Mouse (Mus musculus) thymus, postnatal 36 days (tissue): ENCODE results near the gene Myrf.
A peak's percentile ranks its signal among the peaks of the same experiment; 100 is the strongest.

Experiments
- DNase-seq, 2 experiments: peaks; one replicate each; pipeline ENCODE4 v3.0.0; 2022; ENCODE audit warnings: mixed read lengths in 2 of 2

Gene Myrf

GRCm38 (mm10) chr19:10240654-10241305 is at the start of gene Myrf:
Gene Myrf (minus strand): TSS chr19:10240748.
- peak; percentile 63 to 67 for DNase-seq

- no peak for DNase-seq
These were observed 49.1 kb upstream of the Myrf start for GRCm38 (mm10) chr19:10289609-10290150.

DNA sequence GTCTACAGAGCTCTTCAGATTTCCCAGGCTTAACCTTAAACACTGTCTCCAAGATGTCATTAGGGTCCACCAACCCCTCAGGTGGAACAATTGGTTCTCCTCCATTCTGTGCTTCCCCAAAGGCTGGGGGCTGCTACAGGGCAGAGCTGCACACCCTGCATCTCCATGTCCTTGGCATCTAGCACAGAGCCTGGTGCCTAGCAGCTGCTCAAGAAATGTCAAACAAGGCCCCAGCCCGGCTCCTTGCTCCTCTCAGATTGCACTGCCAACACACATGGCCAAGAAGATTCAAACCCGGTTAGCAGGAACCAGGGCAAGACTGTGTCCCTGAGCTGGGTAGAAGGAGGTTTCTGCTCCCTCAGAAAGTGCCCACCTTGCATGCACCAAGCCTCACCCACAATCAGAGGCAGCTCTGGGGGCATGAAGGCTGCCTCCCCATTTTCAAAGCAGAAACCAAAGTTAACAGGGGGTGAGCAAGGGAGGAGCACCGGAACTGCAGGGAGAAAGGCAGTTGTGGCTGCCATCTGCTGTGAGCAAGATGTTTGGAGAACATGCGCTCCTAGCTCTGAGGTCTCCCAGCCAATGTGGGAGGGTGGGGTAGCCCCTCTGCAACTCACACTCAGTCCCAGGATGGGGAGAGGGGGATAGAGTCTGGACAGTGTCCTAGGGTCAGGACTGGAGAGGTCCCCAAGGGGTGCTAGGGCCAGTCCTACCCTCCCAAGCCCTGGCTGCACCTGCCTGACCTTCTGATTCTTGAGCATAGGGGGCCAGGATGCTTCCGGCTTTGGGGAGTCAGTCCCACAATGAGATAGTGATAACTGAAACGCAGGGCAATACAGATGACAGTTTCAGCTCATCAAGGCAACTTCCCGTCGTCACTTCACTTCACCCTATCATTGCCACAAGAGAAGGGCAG is 47.8 kb upstream of the Myrf start:
- DNase-seq: no peak

GRCm38 (mm10) chr19:10286458-10286872 is 45.9 kb upstream of the Myrf start:
- no peak for DNase-seq

DNA sequence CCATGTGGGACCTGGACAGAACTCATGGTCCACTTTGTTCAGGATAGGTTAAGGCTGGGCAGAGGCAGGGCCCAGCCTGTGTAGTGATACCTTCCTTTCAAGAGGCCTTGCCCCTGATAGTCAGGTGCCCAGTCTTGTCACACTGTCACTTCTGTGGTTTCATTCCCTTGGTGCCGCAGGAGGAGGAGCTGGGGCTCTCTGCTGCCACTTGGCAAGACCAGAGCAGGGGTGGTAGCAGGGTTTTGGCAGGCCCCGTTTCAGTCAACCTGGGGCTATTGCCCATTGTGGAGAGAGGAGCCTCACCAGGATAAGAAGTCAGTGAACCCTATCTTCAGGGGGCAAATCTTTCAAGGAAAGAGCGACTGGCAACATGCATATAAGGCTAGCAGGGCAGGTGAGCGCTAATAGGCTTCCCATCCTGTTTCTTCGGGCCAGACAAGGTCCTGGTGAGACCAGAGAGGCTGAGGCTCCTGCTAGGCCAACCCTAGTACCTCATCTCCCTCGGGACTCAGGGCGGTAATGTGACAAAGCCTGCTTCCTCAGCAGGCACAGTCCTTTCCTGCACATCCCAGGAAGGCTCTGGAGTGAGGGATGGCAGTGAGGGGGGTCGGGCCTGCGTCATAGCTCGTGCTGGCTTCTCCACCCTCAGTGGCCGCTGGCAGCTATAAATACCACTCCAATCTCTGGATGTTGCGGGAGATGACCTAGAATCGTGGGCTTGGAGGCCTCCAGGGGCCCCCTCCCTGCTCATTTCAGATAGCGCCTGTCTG is 40.4 kb upstream of the Myrf start:
- no peak for DNase-seq

DNA sequence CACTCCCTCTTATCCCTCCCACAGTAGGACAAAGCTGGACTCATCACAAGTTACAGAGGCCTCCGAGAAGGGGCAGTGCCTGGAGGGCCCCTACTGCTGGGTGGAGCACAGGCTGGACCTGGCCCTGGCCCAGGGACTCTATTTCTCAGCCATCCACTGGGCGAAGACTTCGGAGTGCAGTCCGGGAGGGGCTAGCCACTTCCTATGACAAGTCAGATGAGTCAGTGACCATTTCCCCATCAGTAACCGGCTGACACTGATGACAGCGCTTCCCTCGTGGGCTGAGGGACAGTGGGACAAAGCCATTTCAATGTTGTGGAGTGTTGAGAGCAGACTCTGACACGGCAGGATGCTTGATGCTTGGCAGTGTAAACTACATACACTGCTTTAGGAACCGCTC is 39.1 kb upstream of the Myrf start:
- no peak for DNase-seq

DNA sequence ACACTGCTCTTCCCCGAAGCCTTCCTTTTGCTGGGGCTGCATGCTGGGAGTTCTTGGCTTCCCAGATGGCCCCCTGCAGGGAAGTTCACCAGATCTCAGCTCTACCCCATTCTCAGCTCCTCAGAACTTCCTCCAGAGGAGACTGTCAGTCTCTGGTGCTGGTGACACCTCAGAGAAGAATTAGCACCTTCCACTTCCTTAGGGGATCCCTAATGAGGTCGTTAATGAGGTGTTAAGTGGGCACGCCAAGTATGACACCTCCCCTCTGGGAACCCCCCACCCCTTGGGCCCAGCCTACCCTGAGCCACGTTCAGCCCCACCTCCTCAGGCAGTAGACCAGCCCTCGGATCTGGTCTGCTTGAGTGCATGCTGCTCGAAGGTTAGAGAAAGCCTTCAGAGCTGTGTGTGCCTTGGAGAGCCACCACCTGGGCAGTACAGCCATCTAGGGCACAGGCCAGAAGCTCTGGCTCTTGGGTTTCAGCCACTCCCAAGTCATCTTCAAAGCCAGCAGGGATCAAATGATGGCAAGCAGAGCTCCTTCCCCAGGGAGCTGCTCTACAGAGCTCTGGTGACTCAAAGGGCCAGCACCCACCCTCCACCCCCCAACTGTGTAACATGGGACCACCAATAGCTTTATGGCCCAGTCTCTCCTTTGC is 38.2 kb upstream of the Myrf start:
- DNase-seq: no peak

DNA sequence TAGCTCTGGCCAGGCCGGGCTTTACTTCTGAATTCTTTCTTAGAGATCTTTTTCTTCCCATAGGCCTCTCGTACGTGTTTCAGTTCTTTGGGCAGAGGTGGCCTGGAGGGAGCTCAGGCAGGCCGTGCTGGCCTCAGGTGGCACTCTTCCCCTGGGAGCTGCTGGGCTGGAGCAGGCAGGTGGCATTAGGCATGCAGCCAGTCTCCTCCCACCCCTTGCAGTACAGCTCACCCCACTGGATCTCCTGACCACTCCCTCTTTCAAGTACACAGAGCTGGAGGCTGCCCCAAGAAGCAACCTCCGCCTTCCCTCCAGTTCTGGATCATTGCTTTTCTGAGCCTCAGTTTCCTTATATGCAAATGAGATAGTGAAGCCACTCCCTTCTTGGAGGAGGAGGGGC is 37.2 kb upstream of the Myrf start:
- DNase-seq: no peak

DNA sequence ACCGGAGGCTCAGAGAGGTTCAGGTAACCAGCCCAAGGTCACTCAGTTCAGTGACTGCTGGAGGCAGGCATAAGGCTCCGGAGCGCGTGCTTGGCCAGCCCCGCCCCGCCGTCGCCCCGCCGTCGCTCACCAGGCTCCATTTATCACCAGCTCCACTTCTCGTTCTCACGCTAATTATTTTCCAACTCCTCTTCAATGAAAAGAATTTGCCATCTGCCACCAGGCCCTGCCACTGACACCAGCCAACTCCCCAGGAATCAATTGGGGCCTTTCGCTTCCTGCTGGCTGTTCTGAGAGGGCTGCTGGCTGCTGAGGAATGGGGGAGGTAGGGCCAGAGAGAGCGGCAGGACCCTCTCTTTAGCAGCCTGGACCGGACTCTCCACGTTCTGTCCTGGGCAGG is 36.8 kb upstream of the Myrf start:
- no peak for DNase-seq

DNA sequence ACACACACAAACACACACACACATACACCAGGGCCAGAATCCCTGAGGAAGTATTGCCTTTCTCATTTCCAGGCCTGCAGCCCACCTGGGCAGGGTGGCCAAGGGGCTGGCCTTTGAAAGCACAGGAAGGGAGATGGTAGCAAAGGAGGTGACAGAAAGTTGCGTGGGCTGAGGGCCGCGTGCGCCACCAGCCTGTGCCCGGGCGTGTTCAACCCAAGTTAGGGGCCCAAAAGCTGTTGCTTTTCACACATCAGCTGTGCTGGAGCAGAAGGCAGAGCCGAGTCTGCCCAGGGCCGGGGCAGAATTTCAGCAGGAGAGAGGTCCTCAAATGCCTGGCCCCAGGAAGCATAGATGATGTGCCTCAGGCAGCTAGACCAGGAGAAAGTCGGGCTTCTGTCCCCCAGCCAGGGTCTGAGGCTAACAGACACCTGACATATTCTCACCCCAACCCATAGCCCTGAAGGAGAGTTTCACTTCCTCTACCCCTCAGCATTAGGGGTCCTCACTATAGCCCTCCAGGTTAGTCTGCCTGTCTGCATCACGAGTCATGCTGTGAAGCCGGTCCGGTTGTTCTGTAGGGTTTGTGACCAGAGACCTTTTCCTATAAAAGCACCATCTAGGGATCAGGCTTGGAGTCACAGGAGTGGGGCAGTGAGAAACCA is 36.1 kb upstream of the Myrf start:
- DNase-seq: no peak

- no peak for DNase-seq
These were observed 33.5 kb upstream of the Myrf start for GRCm38 (mm10) chr19:10274056-10274455.

- peak; percentile 49 to 60 for DNase-seq
These were observed 32.2 kb upstream of the Myrf start for GRCm38 (mm10) chr19:10272746-10273145.

DNA sequence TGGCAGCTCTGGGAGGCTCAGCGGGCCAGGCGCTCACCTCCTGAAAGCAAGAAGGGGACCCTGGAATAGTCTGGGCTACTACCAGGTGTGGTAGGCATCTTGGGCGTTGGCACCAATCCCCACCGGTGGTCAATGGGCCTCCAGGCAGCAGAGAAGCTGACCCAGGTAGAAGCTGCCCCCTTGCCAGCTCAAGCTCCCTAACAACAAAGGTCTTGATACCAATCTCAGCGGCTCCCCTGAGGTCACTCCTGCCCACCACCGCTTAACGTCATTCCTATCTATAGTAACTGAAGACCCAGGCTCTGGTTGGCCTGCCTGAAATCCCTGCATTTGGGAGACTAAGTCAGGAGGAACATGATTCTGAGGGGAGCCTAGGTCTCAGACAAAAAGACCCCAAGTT is 31.0 kb upstream of the Myrf start:
- DNase-seq: no peak

DNA sequence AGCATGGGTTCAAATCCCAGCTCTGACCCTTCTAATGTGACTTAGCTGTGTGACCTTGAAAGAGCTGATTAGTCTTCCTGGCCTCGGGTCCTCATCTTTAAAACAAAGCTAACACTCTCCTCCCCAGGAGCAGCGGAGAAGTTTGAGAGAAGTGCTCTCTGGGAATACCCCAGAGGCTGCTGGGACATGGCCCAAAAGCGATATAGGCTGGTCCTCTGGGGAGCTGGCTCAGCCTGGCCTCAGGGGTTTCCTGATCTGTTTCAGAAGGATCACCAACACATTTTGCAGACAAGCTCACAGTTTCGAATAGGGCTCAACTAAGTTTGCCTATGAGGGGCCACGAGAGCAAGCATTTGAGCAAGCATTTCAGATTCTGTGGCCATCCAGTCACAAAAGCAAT is 29.8 kb upstream of the Myrf start:
- DNase-seq: no peak

DNA sequence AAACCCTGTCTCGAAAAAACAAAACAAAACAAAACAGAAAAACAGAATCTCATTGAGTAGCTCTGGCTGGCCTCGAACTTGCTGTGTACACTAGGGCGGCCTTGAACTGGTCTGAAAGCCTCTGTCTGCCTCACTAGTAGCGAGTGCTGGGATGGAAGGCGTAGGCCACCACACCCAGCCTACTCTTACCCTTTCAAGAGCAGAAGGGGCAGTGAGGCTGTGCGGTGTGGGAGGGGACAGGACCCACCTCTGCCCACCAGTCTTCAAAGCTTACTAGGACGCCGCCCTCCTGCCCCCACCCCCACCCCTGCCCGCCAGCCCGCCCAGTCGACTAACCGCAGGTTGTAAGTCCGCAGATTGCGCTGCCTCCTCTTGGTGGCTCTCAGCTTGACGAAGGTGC is 28.3 kb upstream of the Myrf start:
- DNase-seq: no peak

DNA sequence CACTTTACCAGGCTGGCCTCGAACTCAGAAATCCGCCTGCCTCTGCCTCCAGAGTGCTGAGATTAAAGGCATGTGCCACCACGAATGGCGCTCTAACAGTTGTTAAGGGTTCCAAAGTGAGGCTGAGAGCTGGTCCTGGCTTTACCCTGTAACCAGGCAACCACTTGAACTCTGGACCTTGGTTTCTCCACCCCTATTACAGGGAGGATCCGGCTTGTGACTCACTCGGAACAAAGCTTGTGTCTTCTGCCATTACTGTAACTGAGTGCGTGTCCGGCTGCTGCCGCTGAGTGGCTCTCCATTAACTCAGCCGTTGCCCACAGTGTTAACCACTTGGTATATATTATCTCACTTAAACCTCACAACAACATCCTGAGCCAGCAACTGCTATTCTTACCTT is 27.4 kb upstream of the Myrf start:
- no peak for DNase-seq

DNA sequence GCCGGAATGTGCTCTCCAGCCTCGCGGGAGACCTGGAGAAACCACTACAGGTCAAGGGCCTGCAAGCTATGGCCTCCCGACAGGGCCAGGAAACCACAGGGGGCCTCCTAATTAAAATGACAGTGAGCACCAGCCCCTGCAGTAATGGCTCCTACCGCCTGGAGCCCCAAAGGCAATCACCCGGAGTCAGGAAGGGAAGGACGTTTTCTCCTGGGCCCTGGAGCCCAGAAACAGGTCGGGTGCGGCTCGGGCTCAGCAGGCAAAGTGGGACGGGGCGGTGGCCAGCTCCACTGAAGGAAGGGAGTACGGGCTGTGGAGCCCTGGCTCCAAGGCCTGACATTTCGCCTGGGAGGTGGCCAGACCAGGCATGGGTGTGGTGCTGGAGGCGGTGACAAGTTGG is 26.5 kb upstream of the Myrf start:
- no peak for DNase-seq

GRCm38 (mm10) chr19:10266196-10266850 is 25.8 kb upstream of the Myrf start:
- DNase-seq: peak; percentile 30 to 35

GRCm38 (mm10) chr19:10261369-10261768 is 20.8 kb upstream of the Myrf start:
- DNase-seq: no peak

- peak; percentile 58 to 69 for DNase-seq
These were observed 17.9 kb upstream of the Myrf start for GRCm38 (mm10) chr19:10258279-10259011.

DNA sequence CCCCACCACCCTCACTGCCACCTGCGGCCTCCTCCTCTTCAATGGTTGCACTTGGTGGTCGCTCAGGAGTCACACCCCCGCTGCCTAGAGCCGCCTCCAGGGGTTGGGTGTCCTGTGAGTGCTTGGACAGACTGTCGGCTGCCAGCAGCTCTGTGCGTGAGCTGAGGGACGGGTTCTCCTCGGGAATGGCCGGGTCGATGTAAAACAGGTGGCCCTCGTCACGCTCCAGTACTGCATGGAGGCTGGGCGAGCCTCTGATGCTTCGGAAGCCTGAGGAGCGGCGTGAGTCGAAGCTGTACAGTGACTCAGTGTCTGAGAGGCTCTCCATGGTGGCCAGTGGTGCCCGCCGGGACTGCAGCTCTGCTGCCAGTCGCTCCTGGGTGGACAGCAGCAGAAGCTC is 7.6 kb upstream of the Myrf start:
- DNase-seq: no peak
